Mouse (Mus musculus) heart, postnatal 25 days (tissue): ENCODE results near the gene 4933415A04Rik. TPM values are rescaled to one million over a fixed set of nuclear protein-coding genes. Genes with fewer than 3 reads are reported as not detected.
A peak's percentile ranks its signal among the peaks of the same experiment; 100 is the strongest.

ENCODE experiments used
- DNase-seq: peaks from one replicate; pipeline ENCODE4 v3.0.0; 2022; ENCODE audit warnings: low spot score
- intact Hi-C: fragments of 180-260 bp; cut with DNase I; formaldehyde crosslinking; loops from one replicate; pipeline ENCODE4 v1.15.1; 2025
- total RNA-seq, 2 experiments: library from RNA; stranded (reverse); gene quantifications; 2 replicates each; pipeline ENCODE4 v1.2.3; 2021

4933415A04Rik gene
- total RNA-seq, result under 1 TPM; 0.49 to 0.67 TPM

DNA sequence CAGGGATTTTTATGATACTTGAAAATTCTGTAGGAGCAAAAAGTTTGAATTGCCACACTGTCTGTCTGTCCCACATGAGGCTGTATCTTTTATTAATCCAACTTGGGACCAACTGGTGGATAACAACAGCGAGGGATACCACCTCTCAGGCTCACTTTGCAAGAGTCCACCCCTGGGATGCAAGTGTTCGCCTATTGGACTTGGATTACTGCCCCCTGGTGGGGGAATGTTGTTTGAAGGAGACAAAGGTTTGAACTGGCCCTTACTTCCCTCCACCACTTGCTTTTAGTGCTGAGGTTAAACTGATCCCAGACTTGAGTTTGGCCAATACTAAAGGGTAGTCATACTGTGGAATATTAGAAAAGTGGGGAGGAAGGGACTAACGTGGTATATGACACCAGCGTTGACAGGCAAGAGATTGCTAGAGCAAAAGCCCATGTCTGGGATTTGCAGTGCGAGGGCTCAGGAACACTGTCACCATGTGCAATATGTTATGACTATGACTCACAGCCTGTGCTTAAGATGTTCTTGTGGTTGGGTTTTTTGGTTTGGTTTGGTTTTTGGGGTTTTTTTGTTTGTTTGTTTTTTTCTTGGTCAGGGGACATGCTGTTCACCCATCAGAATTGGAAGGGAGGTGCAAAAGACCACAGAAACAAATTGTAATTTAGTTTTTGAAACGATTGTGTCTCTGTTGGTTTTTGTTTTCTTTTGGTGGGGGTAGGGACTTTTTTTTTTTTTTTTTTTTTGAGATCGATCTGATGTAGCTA, at the start of gene 4933415A04Rik:
Gene 4933415A04Rik, plus strand, starts transcription at position 717 of the 767 bp plus-strand sequence.
- DNase-seq, result no peak
- intact Hi-C loops, result loop anchor here (1.0 kb wide), 1 partner anchor 92 kb away; no protein-coding TSS in a partner anchor

DNA sequence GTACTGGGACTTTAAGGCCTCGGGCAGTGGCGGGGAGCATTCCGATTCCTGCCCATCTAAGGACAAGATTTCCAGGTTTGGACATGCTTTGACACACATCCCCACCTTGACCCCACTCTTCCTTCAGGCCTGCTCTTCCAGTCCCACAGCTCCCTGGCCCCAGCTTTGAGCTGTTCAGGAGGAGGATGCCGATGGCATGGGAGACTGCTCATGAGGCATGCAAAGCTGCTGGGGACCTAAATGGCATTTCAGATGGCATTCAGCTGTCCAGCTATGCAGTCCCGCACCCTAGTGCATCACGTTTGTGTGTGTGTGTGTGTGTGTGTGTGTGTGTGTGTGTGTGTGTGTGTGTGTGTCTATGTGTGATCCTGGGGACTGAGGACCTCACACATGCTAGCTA, 49.8 kb upstream of the 4933415A04Rik start:
- no peak for DNase-seq
- intact Hi-C loops, result no loop called here

DNA sequence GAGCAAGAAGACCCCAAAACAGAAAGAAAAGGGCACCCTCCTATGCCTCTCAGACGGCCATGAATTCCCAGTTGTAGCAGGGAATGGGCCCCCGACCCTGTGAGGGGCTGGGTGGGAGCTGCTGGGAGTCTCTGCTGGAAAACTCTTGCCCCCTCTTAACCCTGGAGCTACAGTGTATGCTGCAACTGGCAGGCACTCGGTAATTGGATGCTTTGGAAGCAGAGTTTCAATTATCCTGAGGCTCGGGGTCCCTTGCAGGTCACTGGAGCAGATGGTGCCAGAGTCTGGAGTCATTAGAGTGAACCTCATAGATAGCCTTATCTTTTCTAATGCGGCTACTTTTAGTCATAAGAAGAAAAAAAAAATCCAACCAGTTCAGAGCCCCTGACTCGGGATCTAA, 47.0 kb upstream of the 4933415A04Rik start:
- no peak for DNase-seq
- intact Hi-C loops, result no loop called here

DNA sequence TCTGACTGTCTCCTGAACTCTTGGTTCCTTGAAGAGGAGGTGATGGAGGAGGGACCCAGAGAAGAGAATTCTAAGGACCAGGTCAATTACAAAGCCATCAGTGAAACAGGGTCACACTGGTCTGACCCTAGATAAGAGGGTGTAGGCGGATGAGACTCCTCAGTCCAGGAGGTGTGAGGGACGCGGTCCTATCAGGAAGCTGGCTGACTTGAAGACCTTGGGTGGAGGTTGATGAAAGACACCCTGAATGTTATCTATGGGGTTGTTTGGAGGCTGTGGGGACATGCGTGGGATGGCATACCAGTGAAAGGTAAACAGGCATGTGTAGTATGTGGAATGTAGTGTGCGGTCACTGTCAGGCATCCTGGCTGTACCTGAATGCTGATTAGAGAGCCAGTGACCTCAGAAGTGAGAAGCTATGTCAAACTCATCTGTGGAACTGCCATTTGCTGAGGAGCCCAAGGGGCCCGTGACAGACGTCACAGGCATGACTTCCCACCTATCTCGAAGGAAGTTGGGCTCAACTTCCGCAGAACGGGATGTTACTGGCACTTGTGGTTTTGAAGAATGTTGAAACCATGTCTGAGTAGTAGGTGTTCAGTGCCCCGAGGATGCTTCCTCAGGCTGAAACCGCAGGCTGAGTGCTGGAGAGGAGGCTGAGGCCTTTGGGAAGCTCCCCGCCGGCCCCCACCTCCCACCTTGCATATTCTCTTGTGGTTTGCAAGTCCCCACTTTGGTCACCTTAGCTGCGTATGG, 43.0 kb upstream of the 4933415A04Rik start:
- DNase-seq, result no peak
- intact Hi-C loops, result no loop called here

DNA sequence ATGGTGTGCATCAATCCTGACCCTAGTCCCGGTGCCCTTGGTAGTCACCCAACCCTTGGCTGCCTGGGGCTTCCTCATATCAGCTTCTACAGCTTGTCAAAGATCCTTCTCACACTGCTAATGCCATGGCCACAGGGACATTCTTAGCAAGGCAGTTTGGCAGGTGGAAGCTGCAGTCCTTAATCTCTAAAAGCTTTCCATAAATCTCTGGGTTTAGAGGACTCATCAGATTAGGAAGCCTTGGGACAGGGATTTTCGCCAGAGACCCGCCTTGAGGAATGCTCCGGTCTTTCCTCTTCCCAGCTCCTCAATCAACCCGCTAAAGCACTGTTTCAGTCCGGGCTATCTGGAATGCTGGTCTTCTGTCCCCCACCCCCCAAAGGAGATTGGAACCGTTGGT, 42.0 kb upstream of the 4933415A04Rik start:
- intact Hi-C loops, result no loop called here
- DNase-seq, result no peak

DNA sequence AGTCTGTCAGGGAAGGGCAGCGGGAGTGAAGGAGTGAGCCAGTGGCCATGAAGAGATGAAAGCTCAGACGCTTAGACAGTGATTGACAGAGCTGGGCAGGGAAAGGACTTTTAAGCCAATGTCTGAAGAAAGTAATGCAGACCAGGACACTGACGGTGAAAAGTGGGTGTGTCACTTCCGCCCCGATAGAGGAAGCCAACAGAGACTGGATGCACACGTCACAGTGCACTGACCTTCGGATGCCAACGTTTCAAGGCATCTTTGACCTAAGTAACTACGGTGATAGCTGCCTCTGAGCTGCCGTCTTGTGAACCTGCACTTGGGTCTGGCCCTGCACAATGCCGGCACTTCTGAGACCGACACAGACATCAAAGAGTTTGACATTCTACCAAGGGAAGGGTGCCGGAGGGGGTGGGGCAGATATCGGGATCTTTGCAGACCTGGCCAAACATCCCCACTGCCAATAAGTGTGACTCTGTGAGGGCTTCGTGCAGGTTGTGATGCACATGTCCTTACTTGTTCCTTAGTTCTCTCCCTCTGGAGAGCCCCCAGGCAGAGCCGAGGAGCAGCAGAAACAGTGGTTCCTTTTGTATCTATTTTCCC, 40.9 kb upstream of the 4933415A04Rik start:
- DNase-seq, result no peak
- intact Hi-C loops, result no loop called here

DNA sequence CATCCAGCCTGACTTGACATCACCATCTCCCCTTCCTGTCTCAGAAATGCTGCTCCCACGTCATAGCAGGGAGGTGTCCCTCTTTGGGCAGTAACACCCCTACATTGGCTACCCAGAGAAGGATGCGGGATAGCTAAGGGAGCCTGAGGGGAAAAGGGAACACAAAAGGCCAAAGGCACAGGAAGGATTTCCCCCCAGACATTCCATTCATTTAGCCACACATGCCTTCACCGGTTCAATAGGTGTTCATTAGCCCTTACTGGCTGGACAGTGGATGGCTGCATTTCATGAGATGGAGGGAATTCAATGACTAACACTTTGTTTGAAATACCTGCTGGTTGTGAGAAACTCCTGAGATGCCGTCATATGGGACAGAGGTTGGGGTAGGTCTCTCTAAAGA, 40.2 kb upstream of the 4933415A04Rik start:
- intact Hi-C loops, result no loop called here

DNA sequence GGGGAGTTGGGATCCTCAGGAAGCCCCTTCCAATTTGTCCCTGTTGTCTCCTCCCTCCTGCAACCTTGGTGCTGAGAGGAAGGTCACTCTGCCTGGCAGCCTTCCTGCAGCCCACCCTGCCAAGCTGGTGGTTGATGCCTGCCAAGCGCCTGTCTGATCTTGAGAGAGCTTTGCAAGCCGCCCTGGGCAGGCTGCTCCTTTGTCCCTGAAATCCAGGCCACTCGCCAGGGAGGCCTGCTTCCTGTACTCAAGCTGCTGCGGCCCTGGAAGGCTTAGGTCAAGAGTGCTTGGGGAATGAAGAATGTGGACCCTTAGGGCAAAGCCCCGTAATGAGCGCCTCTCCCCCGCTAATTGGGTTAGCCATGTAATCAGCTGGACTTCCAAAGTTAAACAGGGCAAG, 38.7 kb upstream of the 4933415A04Rik start:
- peak; percentile 40 for DNase-seq
- intact Hi-C loops, result no loop called here

More for the DNA sequence above, 40.2 kb upstream of the 4933415A04Rik start:
- no peak for DNase-seq

DNA sequence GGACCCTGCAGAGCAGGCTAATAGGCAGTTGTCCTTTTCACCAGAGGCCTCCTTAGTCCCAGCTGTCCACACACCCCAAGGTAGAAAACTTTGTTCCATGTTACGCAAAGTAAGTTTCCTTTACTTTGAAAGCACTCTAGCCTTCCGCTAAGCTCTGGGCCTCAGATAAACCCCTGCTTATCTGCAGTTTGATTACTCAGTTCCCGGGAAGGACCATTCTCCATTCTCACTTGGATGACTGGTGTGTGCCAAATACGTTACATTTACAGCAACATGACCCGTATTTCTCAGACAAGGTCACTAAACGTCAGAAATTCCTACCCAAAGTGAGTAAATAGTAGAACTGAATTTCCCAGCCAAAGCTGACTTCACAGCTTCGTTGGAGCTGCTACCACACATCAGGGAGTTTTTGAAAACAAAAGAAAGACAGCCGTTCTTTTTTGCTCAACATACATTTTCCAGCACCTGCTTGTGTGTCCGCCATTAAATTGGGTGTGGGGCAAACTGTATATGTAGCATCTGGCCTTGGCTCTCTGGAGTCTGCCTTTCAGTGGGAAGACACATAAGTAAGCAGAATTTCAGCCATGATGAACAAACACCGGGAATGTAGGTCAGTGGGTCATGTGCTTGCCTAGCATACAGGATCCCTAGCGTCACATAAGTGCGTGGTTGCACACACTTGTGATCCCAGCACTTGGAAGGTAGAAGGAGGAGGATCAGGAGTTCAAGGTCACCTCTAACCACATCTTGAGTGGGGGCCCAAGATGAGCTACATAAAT, 38.0 kb upstream of the 4933415A04Rik start:
- intact Hi-C loops, result no loop called here
- DNase-seq, result no peak

DNA sequence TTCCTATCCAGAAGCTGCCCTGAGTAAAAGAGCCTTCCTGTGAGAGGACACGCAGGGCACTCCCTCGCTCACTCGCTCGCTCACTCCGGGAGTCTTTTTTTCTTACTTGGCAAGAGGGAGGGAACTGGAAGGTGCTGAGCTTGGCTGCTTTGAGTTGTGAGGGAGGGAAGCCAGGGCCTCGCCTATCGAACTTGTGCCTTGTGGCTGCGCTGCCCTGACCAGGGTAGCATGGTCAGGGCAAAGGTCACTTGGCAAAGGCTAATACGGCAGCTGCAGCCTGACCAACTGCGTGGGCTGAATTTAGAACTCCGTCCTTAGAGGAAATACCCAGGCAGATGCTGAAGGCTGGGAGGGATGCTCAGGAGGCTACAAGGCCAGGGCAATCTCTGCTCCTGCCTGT, 37.1 kb upstream of the 4933415A04Rik start:
- peak; percentile 16 for DNase-seq
- intact Hi-C loops, result no loop called here

DNA sequence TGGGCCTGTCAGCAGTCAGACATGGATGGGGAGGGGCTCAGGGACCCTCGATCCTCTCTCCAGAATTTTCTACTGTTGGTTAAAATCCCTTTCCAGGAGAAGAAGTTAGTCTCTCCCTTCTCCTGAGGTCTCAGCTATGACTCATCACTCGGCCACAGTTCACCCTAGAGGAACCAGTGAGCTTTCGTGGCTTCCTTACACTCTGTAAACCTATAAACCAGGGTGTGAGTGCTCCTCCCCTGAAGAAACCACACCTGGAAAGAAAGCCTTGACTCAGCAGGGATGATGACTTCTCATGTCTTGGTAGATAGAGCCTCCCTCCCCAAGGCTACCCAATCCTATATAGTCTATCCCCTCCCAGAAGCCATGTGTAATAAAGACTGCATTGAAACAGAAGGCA, 35.1 kb upstream of the 4933415A04Rik start:
- no peak for DNase-seq
- intact Hi-C loops, result no loop called here

DNA sequence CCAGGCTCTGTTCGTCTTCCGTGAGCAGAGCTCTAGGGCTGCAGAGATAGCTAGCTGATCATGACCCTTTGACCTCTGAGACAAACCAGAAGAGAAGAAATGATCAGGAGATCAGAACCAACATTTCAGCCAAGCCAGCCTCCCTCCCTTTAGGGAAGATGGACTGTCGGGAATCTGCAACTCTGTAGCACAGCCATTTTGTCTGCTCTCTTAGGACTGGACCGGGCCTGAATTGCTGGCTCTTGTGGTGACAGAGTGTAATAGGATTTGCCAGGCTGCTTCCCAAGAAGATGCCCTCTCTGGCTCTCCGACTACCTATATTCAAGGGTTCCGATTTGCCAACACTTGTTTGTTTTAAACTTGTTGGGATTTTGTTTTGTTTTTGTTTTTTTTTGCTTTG, 34.2 kb upstream of the 4933415A04Rik start:
- DNase-seq, result no peak
- intact Hi-C loops, result no loop called here

DNA sequence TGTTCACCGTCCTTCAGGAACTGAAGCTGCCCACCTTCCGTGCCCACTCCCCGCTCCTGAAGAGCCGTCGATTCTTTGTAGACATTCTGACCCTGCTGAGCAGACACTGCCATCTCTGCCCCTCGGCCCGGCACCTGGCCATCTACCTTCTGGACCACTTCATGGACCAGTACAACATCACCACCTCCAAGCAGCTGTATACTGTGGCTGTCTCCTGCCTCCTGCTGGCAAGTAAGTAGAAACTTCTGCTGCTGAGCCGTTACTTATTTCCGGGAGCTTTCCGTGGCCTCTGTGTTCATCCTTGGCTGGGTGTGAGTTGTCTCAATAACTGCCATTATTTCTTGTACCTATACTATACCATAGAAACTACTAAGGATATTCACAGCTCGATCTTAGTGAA, 30.3 kb upstream of the 4933415A04Rik start:
- intact Hi-C loops, result loop anchor here (2.0 kb wide), 1 partner anchor 62 kb away; no protein-coding TSS in a partner anchor
- no peak for DNase-seq

DNA sequence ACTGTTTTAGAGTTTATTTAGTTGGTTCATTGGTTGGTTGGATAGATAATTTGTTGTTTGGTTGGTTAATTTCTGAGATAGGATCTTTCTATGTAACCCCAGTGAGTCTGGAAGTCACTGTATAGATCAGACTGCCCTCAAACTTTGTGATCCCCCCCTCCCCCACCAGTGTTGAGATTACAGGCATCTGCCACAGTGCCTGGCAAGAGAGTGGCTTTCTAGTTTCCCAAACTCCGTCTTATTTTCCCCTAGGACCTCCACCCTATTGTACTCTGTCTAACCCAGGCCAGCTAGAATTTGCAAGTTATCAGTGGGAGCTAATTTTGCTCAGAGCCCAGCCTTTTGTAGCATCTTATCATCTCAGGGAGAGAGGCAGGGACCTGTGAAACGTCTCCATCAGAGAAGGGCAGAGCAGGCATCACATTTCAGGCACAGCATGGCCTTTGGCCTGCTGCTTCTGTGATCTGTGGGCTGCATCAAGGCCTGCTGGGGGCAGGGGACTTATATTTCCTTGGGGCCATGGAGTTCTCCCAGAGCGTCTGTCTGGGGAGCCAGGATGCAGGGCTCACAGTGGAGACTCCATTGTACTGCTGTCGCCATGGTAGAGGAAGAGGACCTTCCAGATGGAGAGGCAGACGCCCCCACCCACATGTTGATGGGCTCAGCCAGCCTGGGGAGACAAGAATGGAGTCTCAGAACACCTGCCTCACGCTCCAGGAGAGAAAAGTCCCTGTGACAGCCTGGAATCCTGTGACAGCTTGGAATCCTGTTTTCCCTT, 27.1 kb upstream of the 4933415A04Rik start:
- DNase-seq, result no peak
- intact Hi-C loops, result no loop called here

DNA sequence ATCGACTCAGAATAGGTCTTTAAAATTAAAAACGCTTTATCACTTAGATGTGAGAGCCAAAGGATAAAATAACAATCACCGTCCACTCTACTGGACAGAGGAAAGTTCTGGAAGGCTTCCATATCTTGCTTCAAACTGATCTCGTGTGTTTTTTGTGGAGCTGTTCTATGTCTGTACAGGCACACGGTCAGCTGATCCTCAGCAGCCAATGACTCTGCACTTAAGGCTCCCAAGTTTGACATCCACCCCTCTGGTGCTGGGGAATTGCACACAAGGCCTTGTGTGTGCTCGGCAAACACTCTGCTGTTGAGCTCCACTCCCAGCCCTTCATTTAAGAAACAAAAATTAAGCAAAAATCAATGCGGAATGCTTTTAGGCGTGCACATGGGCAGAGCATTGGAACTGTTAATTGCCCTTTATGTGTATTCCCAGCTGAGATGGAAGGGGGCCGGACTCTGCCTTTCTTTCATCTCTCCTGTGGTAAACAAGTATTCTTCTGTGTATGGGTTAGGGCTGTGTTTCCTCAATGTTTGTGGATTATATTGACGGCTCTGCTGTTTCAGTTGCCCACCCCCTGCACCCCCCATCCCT, 23.1 kb upstream of the 4933415A04Rik start:
- intact Hi-C loops, result no loop called here
- no peak for DNase-seq

DNA sequence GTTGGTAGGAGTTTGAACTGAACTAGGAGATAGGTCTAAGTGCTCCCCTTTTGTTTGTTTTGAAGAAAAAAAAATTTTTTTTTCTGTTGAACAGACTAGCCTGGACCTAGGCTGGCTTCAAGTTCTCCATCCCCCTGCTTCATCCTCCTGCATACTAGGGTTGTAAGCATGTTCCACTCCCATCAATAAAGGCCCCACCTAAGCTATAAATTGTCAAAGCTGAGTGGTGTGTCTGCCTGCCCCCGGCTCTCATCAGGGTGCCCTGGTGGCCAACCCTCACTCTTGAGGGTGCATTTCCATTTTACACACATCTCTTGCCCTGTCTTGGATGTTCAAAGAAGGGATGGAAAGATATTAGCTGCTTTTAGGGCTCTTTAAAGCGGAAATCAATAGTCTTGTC, 21.4 kb upstream of the 4933415A04Rik start:
- intact Hi-C loops, result loop anchor here (5.0 kb wide), 1 partner anchor 38 kb away; the partner anchor contains the start of gene Ccnjl
- no peak for DNase-seq

DNA sequence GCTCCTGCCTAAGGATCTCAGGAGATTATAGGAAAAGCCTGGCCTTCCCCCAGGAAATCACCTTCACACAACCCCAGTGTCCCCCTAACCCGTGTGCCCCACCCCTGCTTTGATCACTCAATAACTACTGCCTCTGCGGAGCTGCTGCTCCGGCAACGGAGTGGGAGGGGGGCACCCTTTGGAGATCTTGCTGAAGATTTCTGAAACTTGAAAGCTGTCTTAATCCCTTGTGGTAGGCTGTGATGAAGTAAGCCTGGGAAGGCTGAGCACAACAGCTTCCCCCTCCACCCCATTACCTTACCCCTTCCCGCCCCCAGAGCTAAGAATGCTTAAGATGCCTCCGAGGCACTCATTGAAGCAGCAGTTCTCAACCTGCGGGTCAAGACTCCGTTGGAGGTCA, 21.0 kb upstream of the 4933415A04Rik start:
- intact Hi-C loops, result loop anchor here (5.0 kb wide), 1 partner anchor 39 kb away; the partner anchor contains the start of gene Ccnjl
- no peak for DNase-seq

DNA sequence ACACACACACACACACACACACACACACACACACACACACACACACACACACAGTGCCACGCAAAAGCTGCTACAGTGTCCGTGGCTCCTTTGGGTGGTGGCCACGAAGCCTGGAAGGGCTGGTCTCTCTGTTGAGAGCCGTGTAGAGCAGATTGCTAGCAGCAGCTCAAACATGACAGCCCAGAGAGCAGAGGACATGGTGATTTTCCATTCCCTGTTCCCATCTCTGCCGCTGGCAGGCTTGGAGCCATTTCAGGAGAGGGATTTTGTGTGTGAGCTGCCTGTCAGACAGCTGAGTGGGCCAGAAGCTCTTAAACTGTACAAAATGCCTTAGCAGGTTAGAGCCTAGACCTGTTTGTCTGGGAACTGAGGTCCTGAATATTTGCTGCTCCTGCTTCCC, 20.1 kb upstream of the 4933415A04Rik start:
- DNase-seq, result no peak
- intact Hi-C loops, result loop anchor here (5.0 kb wide), 1 partner anchor 39 kb away; the partner anchor contains the start of gene Ccnjl

DNA sequence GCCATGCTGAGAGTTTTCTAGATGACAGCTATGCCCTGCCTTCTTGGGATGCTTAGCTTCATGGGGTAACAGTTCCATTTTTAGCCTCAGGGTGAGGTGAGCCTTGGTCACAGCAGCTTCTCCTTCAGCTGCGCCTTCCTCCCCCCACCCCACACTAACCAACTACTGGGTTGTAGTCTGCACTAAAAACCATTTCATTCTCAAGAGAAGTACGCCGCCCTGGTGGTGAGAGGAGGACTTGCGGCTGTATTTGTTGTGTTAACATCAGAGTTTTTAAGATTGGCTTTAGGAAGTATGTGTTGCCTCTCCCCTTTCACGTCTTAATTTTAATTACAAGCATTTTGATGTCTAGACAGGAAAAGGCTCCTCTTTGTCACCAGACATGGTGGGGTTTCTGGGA, 18.6 kb upstream of the 4933415A04Rik start:
- intact Hi-C loops, result loop anchor here (5.0 kb wide), 1 partner anchor 41 kb away; the partner anchor contains the start of gene Ccnjl
- DNase-seq, result no peak
